Mouse (Mus musculus): ENCODE measurements around the gene Olfr728. TPM values are rescaled to one million over a fixed set of nuclear protein-coding genes. Genes with fewer than 3 reads are reported as not detected.

Olfr728 gene
- not detected in 2 replicates for polyA plus RNA-seq (2012; rRNA removed)

GRCm38 (mm10) chr14:50142580-50142979, at the start of gene Olfr728:
TSS of gene Olfr728 (minus strand) at chr14:50142680.

GRCm38 (mm10) chr14:50188098-50188497, 45.6 kb upstream of the Olfr728 start, which contains the start of gene Olfr730:
TSS of gene Olfr730 (minus strand) at chr14:50188198.

GRCm38 (mm10) chr14:50152810-50153209, 10.3 kb upstream of the Olfr728 start, which contains the start of gene Olfr729:
TSS of gene Olfr729 (minus strand) at chr14:50152910.

GRCm38 (mm10) chr14:50122886-50123285, 19.6 kb downstream of the Olfr728 start, which contains the start of gene Olfr727:
TSS of gene Olfr727 (plus strand) at chr14:50123186.

GRCm38 (mm10) chr14:50090853-50091252, 51.6 kb downstream of the Olfr728 start, which contains the start of gene Olfr726:
TSS of gene Olfr726 (minus strand) at chr14:50090953.

Other genes with a start within 250 kb of the Olfr728 start
- gene Olfr722, start 240.7 kb downstream of the Olfr728 start, polyA plus RNA-seq (2012; rRNA removed), result not detected in 2 replicates
- gene Olfr723, start 210.9 kb downstream of the Olfr728 start, polyA plus RNA-seq (2012; rRNA removed), result not detected in 2 replicates
- gene Olfr724, start 179.4 kb downstream of the Olfr728 start, polyA plus RNA-seq (2012; rRNA removed), result not detected in 2 replicates
- not detected in 2 replicates for gene Olfr725, start 102.3 kb downstream of the Olfr728 start, polyA plus RNA-seq (2012; rRNA removed)
- gene Olfr726, start 51.7 kb downstream of the Olfr728 start, polyA plus RNA-seq (2012; rRNA removed), result not detected in 2 replicates
- gene Olfr727, start 19.5 kb downstream of the Olfr728 start, polyA plus RNA-seq (2012; rRNA removed), result not detected in 2 replicates
- gene Olfr729, start 10.2 kb upstream of the Olfr728 start, polyA plus RNA-seq (2012; rRNA removed), result not detected in 2 replicates
- not detected in 2 replicates for gene Olfr730, start 45.5 kb upstream of the Olfr728 start, polyA plus RNA-seq (2012; rRNA removed)
- gene Olfr731, start 99.2 kb upstream of the Olfr728 start, polyA plus RNA-seq (2012; rRNA removed), result not detected in 2 replicates
- gene Olfr732, start 141.5 kb upstream of the Olfr728 start, polyA plus RNA-seq (2012; rRNA removed), result not detected in 2 replicates
- gene Olfr733, start 158.8 kb upstream of the Olfr728 start, polyA plus RNA-seq (2012; rRNA removed), result not detected in 2 replicates
- not detected in 2 replicates for gene Olfr734, start 184.1 kb upstream of the Olfr728 start, polyA plus RNA-seq (2012; rRNA removed)
- not detected in 2 replicates for gene Olfr735, start 206.2 kb upstream of the Olfr728 start, polyA plus RNA-seq (2012; rRNA removed)
- gene Tlr11, start 215.2 kb upstream of the Olfr728 start, polyA plus RNA-seq (2012; rRNA removed), result 0.02 TPM in 1 of 2 replicates, not detected in the other
- not detected in 2 replicates for gene Olfr736, start 238.5 kb upstream of the Olfr728 start, polyA plus RNA-seq (2012; rRNA removed)